Mouse (Mus musculus): Measurements from ENCODE around the gene Slc9a8. TPM values are rescaled to one million over a fixed set of nuclear protein-coding genes. Genes with fewer than 3 reads are reported as not detected.

Gene Slc9a8
- polyA plus RNA-seq (2015; fragmentation: Illumina TruSeq; extraction: RNeasy Lipid Tissue Mini Kit (QIAGEN cat#74804); ENCODE audit: low read depth, low replicate concordance), result 21.2 TPM

DNA sequence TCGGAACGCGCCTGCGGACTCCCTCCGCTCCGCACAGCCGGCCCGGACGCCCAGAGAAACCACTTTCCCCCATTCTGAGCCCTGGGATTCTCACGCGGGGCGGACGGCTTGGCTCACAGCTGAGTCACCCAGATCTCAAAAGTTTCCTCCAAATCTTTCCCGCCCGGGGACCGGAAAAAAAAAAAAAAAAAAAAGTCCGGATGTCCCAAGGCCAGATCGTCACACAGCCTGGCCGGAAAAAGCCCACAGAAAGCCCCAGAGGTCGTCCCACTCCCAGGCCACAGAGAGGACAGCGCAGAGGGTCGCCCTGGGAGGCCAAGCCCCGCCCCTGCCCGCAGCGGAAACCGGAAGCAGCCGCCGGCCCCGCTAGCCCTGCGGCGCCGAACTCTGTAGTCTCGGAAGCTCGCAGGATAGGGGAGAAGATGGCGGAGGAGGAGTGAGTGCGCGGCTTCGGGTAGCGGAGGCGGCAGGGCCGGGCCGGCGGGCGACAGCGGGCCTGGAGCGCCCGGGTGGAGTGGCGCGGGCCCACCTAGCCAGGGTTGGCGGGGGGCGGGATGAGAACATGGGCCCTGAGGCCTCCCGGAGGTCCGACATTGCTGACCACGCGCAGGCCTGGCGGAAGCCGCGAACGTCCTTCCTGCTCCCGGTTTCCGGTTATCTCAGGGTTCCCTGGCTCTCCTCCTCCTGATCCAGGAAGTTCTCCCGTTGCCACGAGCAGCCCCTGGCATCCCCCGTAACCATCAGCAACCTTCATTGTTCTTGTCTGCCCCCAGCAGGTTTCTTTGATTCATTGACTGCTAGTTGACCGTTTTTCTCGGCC, at the start of gene Slc9a8:
Gene Slc9a8, plus strand, starts transcription at position 383 of the 820 bp plus-strand sequence.

DNA sequence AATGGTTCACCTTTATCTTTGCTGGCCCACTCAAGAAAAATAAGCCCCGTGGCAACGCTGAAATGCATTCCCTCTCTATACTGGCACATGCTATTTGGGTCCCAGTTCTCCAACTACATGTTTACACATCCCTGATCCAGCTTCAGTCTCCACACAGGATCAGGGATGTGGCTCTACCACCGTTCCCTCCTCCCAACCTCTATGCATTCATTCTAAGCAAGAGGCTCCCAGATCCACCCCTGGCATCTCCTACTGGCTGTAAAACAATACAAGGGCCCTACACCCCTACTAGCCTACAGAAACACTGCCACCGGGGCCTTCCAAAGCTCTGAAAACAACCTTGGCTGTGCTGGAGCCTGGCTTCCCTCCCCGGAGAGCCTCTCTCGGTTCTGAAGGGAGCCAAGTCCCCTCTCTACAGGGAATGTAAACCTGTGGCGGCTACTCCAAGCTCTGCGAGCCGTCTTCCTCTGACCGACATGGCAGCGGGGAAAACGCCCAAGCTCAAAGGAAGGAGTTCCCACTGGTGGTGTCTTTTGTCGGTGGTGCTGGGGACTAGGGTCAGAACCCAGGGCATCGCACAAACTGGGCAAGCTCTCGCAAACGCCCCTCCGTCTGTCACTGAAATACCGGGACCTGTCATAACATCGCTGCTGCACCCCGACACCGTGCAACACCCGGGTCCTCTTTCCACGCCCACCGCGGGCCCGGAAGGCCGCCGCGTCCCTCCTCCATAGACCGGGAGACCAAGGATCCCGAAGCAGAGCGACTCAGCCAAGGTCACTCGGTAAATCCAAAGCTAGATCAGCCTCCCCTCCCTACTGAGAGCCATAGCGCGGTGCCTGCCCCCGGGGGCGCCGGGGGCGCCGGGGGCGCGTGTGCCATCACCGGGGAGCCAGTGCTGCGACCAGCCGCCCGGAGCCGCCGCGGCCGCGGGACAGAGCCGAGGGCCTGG, 70.5 kb downstream of the Slc9a8 start, which contains the start of gene Rnf114:
Gene Rnf114, plus strand, starts transcription at position 889 of the 952 bp plus-strand sequence.

DNA sequence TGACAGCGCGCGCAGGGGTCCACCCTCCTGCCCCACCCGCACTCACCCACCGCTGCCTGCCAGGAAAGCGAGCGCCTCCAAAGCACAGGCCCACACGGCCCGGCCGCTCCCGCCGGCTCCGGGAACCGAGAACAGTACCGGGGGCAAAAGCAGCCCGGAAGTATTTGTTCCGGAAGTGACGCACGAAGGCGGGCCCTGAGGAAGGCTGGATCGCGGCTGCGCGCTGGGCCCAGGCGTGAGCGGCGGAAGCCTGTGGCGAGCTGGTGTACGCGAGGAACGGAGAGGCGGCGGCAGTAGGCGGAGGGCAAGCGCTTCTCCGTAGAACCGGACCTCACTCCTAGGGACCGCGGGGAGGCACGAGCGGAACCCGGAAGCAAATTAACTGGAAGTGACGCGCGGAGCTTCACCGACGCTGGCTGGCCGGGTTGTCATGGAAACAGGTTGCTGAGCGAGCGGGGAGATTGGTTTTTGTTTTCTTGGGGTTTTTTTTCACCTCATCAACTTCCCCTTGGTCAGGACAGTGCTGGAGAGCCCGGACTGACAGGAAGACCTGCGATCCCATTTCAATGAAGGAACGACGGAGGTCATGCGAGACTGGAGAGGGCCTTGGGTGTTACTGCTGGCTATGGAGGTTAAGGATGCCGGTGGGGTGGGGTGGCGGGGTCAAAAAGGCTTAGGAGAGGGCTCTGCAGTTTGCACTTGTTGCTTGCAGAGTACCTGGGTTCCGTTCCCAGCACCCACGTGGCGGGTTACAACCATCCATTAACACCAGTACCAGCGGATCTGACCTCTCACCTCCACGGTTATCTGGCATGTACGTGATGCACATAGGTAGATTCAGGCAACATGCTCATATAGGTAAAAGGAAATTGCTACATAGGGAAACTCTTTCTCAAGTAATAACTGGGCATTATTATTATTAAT, 71.5 kb downstream of the Slc9a8 start, which contains the start of gene Spata2:
Gene Spata2, minus strand, starts transcription at position 175 of the 924 bp plus-strand sequence.

Other genes starting within 250 kb of the Slc9a8 start
- 70.6 TPM for gene Kcnb1, start 231.6 kb upstream of the Slc9a8 start, polyA plus RNA-seq (2015; fragmentation: Illumina TruSeq; extraction: RNeasy Lipid Tissue Mini Kit (QIAGEN cat#74804); ENCODE audit: low read depth, low replicate concordance)
- gene Ptgis, start 181.1 kb upstream of the Slc9a8 start, polyA plus RNA-seq (2015; fragmentation: Illumina TruSeq; extraction: RNeasy Lipid Tissue Mini Kit (QIAGEN cat#74804); ENCODE audit: low read depth, low replicate concordance), result 1.8 TPM
- gene B4galt5, start 72.5 kb upstream of the Slc9a8 start, polyA plus RNA-seq (2015; fragmentation: Illumina TruSeq; extraction: RNeasy Lipid Tissue Mini Kit (QIAGEN cat#74804); ENCODE audit: low read depth, low replicate concordance), result 27.7 TPM
- gene Rnf114, start 70.9 kb downstream of the Slc9a8 start, polyA plus RNA-seq (2015; fragmentation: Illumina TruSeq; extraction: RNeasy Lipid Tissue Mini Kit (QIAGEN cat#74804); ENCODE audit: low read depth, low replicate concordance), result 68.6 TPM
- gene Spata2, start 71.2 kb downstream of the Slc9a8 start, polyA plus RNA-seq (2015; fragmentation: Illumina TruSeq; extraction: RNeasy Lipid Tissue Mini Kit (QIAGEN cat#74804); ENCODE audit: low read depth, low replicate concordance), result 39.0 TPM
- gene Snai1, start 116.5 kb downstream of the Slc9a8 start, polyA plus RNA-seq (2015; fragmentation: Illumina TruSeq; extraction: RNeasy Lipid Tissue Mini Kit (QIAGEN cat#74804); ENCODE audit: low read depth, low replicate concordance), result 0.46 TPM
- 250 TPM for gene Ube2v1, start 210.4 kb downstream of the Slc9a8 start, polyA plus RNA-seq (2015; fragmentation: Illumina TruSeq; extraction: RNeasy Lipid Tissue Mini Kit (QIAGEN cat#74804); ENCODE audit: low read depth, low replicate concordance)
- 0.68 TPM for gene Gm20431, start 239.8 kb downstream of the Slc9a8 start, polyA plus RNA-seq (2015; fragmentation: Illumina TruSeq; extraction: RNeasy Lipid Tissue Mini Kit (QIAGEN cat#74804); ENCODE audit: low read depth, low replicate concordance)

All from brain, adult 10 weeks (tissue).